Mouse (Mus musculus) CD4-positive, CD25-positive, alpha-beta regulatory T cell, adult 9 weeks (primary cell): Measurements from ENCODE around the gene Irgc1. TPM values are rescaled to one million over a fixed set of nuclear protein-coding genes. Genes with fewer than 3 reads are reported as not detected.

Source experiments
- polyA plus RNA-seq: library from polyadenylated mRNA; unstranded; fragments of 100-300 nt; shearing (Covaris generic); gene quantifications from one replicate; pipeline ENCODE4 v1.2.1, GENCODE M21; 2017

Irgc1 gene
- 0.55 TPM for polyA plus RNA-seq

GRCm38 (mm10) chr7:24451855-24452311 is at the start of gene Irgc1:
Gene Irgc1 (minus strand): TSS chr7:24452297.

GRCm38 (mm10) chr7:24481474-24482207 is 29.5 kb upstream of the Irgc1 start, which contains the start of gene Cadm4:
Gene Cadm4 (plus strand): TSS chr7:24482023.

GRCm38 (mm10) chr7:24462388-24463319 is 10.6 kb upstream of the Irgc1 start, which contains the start of gene Plaur:
Gene Plaur (plus strand): TSS chr7:24462484.

GRCm38 (mm10) chr7:24399256-24400081 is 52.6 kb downstream of the Irgc1 start, which contains the start of gene Smg9:
Gene Smg9 (plus strand): TSS chr7:24399619.

Other genes with a start within 250 kb of the Irgc1 start
- gene Zfp111, start 240.9 kb downstream of the Irgc1 start, polyA plus RNA-seq: 0.76 TPM
- gene Zfp109, start 214.7 kb downstream of the Irgc1 start, polyA plus RNA-seq: 6.1 TPM
- gene Zfp108, start 197.5 kb downstream of the Irgc1 start, polyA plus RNA-seq: 0.91 TPM
- gene Zfp93, start 181.9 kb downstream of the Irgc1 start, polyA plus RNA-seq: 3.7 TPM
- gene Zfp61, start 151.1 kb downstream of the Irgc1 start, polyA plus RNA-seq: 30.7 TPM
- gene Zfp94, start 135.6 kb downstream of the Irgc1 start, polyA plus RNA-seq: 14.1 TPM
- not detected for gene Tescl, start 118.4 kb downstream of the Irgc1 start, polyA plus RNA-seq
- not detected for gene Lypd5, start 103.1 kb downstream of the Irgc1 start, polyA plus RNA-seq
- 107 TPM for gene Kcnn4, start 82.0 kb downstream of the Irgc1 start, polyA plus RNA-seq
- 74.8 TPM for gene Smg9, start 52.7 kb downstream of the Irgc1 start, polyA plus RNA-seq
- 1.9 TPM for gene Plaur, start 10.2 kb upstream of the Irgc1 start, polyA plus RNA-seq
- not detected for gene Cadm4, start 29.7 kb upstream of the Irgc1 start, polyA plus RNA-seq
- gene Zfp428, start 54.7 kb upstream of the Irgc1 start, polyA plus RNA-seq: 0.63 TPM
- not detected for gene AC161166.1, start 60.2 kb upstream of the Irgc1 start, polyA plus RNA-seq
- gene Irgq, start 78.4 kb upstream of the Irgc1 start, polyA plus RNA-seq: 0.67 TPM
- gene Pinlyp, start 93.8 kb upstream of the Irgc1 start, polyA plus RNA-seq: not detected
- gene Xrcc1, start 94.0 kb upstream of the Irgc1 start, polyA plus RNA-seq: 71.9 TPM
- 13.7 TPM for gene Ethe1, start 135.2 kb upstream of the Irgc1 start, polyA plus RNA-seq
- gene Zfp575, start 135.3 kb upstream of the Irgc1 start, polyA plus RNA-seq: not detected
- gene Phldb3, start 158.5 kb upstream of the Irgc1 start, polyA plus RNA-seq: 1.1 TPM
- gene Lypd3, start 184.3 kb upstream of the Irgc1 start, polyA plus RNA-seq: not detected
- not detected for gene Tex101, start 224.4 kb upstream of the Irgc1 start, polyA plus RNA-seq